Mouse (Mus musculus): ENCODE results near the gene Dzip1.
A peak's percentile ranks its signal among the peaks of the same experiment; 100 is the strongest.

The Dzip1 gene

GRCm38 (mm10) chr14:118924673-118925615, at the start of gene Dzip1:
Gene Dzip1, minus strand, starts transcription at chr14:118925460.
- peak; percentile 92 for DNase-seq

GRCm38 (mm10) chr14:118972268-118972667, 47.0 kb upstream of the Dzip1 start:
- no peak for DNase-seq

DNA sequence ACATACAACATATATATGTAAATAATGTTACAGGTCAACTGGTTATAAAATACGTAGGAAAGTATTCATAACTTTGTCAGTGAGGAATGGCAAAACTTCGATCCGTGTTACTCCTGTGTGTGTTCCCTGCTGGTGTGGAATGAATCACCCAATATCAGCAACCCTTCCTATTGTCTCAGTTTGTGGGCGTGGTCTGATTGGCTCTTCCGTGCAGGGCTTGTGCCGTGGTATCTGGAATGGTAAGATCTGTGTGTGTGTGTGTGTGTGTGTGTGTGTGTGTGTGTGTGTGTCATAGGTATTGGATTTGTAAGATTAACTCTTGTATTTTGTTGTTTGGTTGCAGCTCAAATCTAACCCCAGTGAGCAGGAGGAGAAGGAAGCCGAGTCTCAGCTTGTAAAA, 42.4 kb upstream of the Dzip1 start:
- DNase-seq: no peak

- no peak for DNase-seq
These were observed 40.2 kb upstream of the Dzip1 start for GRCm38 (mm10) chr14:118965356-118966000.

DNA sequence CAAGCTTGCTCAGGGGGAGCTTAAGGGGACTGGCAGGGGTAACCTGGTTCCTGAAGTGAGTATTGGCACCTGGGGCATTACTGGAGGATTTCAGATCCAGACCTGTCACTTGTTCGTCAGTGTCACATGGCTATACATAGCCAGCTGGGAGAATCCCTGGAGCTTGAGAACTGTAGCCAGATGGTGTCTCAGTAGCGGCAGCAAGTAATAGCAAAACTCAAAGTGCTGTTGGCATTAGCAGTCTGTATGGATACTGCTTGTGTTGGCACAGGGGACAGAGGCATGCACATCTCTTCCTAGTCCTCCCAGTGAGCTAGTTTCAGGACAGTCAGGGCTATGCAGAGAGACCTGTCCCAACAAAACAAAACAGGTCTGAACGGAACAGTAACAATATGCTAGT, 32.8 kb upstream of the Dzip1 start:
- no peak for DNase-seq

DNA sequence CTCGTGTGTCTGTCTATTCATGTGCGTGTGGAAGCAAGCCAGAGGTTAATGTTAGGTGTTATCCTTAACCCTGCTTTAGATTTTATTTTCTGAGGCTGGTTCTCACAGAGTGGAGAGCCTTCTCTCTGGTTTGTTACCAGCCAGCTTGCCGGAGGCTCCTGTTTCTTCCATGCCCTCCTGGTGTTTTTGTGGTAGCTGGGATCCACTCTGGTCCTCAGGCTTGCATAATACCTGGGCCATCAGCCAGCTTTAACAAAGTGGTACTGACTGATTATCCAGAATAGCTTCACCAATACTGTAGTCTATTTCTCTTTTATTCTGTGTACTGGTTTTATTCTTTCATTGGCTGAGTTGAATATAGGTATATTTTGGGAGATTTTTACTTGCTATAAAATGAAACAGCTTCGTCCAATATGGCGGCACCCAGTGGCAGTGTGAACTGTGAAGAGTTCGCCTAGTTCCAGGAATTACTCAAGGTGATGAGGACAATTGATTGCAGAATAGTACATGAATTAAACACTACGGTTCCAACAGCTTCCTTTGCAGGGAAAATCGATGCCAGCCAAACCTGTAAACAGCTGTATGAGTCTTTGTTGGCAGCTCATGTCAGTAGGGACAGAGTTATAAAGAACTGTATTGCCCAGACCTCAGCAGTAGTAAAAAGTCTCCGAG, 26.8 kb upstream of the Dzip1 start:
- no peak for DNase-seq

DNA sequence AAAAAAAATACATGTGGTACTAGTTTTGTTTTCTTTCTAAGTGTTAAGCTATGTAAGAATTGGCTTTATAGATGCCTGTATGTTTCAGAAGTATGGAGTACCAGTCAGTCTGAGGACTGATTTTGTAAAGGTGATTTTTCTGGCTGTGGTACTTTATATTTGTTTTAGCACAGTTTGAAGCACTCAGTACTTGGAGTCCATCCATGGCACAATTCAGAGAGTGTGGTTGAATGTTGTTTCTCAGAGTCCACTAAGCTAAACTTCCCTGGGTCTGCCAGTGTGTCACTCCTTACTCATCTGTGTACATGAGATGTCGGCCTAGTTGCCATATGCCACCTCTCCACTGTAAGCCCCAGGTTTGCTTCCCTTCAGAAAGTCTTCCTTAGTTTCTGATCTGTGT, 23.6 kb upstream of the Dzip1 start:
- DNase-seq: no peak

DNA sequence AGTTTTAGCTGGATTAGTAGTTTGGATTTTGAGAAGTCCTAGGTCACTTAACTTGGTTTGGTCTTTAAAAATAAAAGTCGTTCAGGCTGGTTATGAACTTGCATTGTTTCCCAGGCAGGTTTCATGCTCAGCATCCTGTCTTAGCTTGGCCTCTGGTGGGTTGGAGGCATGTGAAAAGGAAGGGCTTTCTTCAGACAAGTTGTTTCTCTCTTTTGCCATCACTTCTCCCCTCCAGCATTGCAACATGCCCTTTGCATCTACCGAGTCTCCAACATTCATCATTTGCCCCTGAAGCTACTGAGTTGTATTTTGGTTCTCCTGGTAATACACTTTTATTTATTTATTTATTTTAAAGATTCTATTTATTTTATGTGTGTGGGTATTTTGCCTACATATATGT, 19.4 kb upstream of the Dzip1 start:
- no peak for DNase-seq

GRCm38 (mm10) chr14:118942076-118942475, 16.8 kb upstream of the Dzip1 start:
- no peak for DNase-seq

DNA sequence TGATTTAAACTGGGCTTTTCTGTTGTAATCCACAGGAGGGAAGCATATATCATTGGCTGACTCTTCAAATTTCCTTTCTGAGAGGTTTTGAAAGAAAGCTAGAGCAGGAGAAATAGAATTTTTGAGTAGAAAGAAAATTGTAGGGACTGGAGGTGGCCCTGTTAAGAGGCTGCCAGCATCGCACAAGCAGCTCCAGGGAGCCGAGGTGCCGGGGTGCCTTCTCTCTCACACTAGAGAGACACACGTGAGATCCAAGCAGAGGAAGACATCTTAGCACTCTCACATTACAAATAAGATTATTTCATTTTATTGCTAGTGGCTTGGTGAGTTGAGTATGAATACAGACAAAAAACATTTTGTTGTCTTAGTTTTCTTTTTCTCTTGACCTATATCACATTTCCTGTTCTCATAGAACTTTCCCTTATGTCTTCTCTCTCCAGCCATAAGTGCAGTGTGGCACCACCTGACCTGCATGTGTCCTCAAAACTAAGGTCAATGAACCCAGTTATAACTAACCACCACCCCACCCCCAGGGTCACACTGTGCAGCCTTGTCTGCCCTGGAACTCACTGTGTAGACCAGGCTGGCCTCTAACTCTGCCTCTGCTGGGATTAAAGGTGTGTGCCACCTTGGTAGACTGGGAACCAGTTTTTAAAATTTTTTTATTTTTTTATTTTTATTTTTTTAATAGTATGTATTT, 15.7 kb upstream of the Dzip1 start:
- no peak for DNase-seq

DNA sequence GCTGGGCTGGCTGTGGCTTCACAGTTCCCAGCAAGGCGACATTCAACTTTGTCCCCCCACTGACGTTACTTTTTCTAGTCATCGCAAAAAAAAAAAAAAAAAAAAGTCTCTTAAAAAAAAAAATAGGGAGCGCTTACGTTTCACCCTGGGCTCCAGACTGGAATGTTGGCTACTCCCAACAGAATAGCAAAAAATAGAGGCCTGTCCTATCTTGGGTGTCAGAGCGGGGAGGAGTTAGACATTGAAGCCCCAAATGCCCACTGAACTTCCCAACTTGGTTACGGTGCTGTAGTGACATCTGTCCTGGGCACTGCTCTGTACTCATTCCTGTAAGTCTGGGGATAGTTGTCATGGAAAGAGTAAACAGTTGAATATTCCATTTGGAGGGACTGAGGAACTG, 13.3 kb upstream of the Dzip1 start:
- DNase-seq: no peak

- DNase-seq: peak; percentile 99
These were observed 12.6 kb upstream of the Dzip1 start, which contains the start of gene Dnajc3 for GRCm38 (mm10) chr14:118937533-118938492. Gene Dnajc3, plus strand, starts transcription at chr14:118937976.

- no peak for DNase-seq
These were observed 11.7 kb upstream of the Dzip1 start for GRCm38 (mm10) chr14:118936952-118937351.

DNA sequence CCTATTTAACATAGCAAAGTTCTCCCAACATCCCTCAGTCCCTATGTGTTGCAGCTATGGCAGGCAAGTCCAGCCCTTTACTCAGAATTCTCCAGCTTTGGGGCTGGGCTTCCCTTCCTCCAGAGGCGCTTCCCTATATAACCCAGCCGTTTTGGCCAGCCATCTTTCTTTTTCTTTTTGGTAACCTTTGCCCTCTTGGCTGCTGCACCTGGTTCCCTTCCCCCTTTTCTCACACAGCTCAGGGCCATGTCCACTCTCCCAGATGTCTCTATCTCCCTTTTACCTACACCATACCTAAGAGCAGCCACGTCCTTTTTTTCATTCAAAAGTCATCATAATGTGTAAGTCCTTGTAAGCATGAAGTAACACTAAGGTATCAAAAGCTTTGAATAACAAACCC, 11.0 kb upstream of the Dzip1 start:
- no peak for DNase-seq

DNA sequence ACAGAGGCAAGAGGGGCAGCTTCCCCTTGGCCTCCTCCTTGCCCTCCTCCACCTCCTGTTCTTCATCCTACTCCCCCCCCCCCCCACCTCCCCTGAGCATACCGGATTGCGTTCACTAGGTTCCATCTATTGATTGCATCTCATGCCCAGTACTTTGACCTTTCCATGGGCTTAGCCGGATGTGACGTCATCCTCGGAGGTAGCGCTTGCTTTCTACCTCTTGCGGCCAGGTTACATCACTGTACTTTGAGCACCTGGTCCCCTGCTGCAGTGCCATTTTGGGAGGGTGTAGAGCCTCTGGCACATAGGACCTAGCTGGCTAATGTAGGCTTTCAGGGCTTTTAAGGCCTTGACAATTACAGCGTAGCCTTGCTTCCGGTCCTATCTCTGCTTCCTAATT, 9.4 kb upstream of the Dzip1 start:
- no peak for DNase-seq

GRCm38 (mm10) chr14:118932956-118933355, 7.7 kb upstream of the Dzip1 start:
- no peak for DNase-seq

DNA sequence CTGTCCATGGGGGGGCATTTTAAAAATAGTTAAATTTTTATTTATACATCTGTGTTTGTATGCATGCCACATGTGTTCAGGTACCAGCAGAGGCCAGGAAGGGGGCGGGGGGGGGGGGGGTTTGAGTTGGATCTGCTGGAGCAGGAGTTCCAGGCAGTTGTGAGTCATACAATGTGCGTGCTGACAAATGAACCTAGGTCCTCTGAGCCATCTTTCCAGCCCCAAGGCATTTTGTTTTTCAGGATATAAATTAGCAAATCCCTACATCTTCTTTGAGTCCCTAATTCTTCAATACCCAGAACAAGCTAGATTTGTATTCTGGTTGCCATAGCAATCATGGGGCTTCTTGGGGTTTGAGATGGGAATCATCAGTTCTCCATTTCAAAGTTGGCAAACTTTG, 5.9 kb upstream of the Dzip1 start:
- DNase-seq: no peak

- DNase-seq: no peak
These were observed 5.5 kb upstream of the Dzip1 start for GRCm38 (mm10) chr14:118930777-118931176.

DNA sequence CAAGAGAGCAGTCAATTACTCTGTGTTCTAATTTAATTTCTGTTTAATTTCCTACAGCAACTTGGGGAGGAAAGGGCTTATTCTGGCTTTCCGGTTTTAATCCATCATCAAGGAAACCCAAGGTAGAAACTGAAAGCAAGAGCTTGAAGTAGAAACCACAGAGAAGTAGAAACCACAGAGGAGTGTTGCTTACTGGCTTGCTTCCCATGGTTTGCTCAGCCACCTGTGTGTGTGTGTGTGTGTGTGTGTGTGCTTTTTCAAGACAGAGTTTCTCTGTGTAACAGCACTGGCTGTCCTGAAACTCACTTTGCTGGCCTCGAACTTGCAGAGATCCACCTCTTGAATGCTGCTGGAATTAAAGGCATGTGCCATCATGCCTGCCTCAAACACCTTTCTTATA, 4.5 kb upstream of the Dzip1 start:
- DNase-seq: no peak

- DNase-seq: no peak
These were observed 3.3 kb upstream of the Dzip1 start for GRCm38 (mm10) chr14:118928565-118928964.

GRCm38 (mm10) chr14:118922667-118923184, 2.5 kb downstream of the Dzip1 start:
- no peak for DNase-seq

- no peak for DNase-seq
These were observed 3.0 kb downstream of the Dzip1 start for GRCm38 (mm10) chr14:118922251-118922650.
